Mouse (Mus musculus) cerebellum, postnatal 14 days (tissue): ENCODE data around the gene Rab8a.
"Not testable (repeated sequence)": the region's sequence is repeated elsewhere in the genome, so short reads cannot be mapped to it uniquely, and the experiment has no call there.

Experiments
- DNase-seq, 2 experiments: peaks; one replicate each; pipeline ENCODE4 v3.0.0; 2021; ENCODE audit warnings: mixed read lengths in 2 of 2

The Rab8a gene

GRCm38 (mm10) chr8:72160707-72161697, at the start of gene Rab8a:
Gene Rab8a (plus strand): TSS chr8:72161200.
- DNase-seq = peak; percentile 100

- DNase-seq = no peak
Observed at GRCm38 (mm10) chr8:72112486-72112885, 48.5 kb upstream of the Rab8a start.

DNA sequence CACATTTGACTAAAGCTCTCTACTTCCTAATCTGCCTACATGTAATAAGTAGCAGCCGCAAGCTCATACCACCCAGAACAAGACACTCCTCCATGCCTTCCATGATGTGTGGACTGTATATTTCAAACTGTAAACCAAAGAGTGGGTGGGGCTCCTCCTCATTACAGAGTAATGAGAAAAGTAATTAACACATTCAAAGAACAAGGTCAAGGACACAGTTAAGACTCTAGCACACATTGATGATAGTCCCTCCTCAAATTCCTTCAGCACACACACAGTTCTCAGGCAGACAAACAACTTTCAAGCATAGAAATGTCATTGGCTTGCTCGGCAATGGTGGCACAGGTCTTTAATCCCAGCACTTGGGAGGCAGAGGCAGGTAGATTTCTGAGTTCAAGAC, 45.8 kb upstream of the Rab8a start:
- no peak for DNase-seq

- DNase-seq = no peak
Observed at GRCm38 (mm10) chr8:72118616-72119015, 42.4 kb upstream of the Rab8a start.

DNA sequence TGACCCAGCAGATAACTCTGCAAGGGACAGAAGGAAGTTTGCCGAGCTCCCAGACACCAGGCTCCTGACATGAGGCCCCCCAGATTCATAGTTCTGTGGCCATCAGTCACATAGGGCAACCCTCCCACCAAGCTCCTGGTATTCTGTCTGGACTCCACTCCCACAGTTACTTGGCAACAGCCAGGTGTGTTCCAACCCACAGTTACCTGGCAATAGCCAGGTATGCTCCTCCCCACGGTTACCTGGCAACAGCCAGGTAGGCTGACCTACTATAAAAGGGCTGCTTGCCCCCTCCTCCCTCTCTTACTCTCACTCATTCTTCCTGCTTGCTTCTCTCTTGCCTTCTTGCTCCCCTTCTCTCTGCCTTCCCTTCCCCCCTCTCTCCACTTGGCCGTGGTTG, 39.5 kb upstream of the Rab8a start:
- DNase-seq = not testable (repeated sequence)

GRCm38 (mm10) chr8:72121997-72122396, 39.0 kb upstream of the Rab8a start:
- no peak for DNase-seq

- no peak for DNase-seq
Observed at GRCm38 (mm10) chr8:72127834-72128233, 33.2 kb upstream of the Rab8a start.

- DNase-seq = no peak
Observed at GRCm38 (mm10) chr8:72131251-72131650, 29.7 kb upstream of the Rab8a start.

GRCm38 (mm10) chr8:72131901-72132300, 29.1 kb upstream of the Rab8a start:
- no peak for DNase-seq

- DNase-seq = no peak
Observed at GRCm38 (mm10) chr8:72132417-72132816, 28.6 kb upstream of the Rab8a start.

DNA sequence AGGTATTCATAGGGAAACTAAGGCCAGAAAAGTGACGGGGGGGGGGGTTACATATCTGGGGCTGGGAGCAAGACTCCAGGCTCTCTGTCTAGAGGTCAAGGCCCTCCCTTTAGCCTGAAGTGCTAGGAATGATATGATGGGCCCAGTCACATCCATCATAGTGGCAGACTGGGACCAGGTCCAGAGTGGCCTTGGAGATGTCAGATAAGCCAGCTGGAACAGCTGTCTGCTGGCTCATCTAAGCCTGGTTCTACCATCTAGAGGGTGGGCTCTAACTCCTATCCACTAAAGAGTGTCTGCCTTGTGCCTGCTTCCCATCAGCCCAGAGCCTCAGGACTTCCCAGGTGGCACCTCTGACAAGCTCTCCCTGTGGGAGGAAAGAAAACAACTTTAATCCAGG, 28.1 kb upstream of the Rab8a start:
- DNase-seq = no peak

- no peak for DNase-seq
Observed at GRCm38 (mm10) chr8:72133507-72133906, 27.5 kb upstream of the Rab8a start.

GRCm38 (mm10) chr8:72134756-72135445, 26.1 kb upstream of the Rab8a start, which contains the start of gene Tpm4:
Gene Tpm4 (plus strand): TSS chr8:72134975.
- DNase-seq = peak; percentile 64 to 70

DNA sequence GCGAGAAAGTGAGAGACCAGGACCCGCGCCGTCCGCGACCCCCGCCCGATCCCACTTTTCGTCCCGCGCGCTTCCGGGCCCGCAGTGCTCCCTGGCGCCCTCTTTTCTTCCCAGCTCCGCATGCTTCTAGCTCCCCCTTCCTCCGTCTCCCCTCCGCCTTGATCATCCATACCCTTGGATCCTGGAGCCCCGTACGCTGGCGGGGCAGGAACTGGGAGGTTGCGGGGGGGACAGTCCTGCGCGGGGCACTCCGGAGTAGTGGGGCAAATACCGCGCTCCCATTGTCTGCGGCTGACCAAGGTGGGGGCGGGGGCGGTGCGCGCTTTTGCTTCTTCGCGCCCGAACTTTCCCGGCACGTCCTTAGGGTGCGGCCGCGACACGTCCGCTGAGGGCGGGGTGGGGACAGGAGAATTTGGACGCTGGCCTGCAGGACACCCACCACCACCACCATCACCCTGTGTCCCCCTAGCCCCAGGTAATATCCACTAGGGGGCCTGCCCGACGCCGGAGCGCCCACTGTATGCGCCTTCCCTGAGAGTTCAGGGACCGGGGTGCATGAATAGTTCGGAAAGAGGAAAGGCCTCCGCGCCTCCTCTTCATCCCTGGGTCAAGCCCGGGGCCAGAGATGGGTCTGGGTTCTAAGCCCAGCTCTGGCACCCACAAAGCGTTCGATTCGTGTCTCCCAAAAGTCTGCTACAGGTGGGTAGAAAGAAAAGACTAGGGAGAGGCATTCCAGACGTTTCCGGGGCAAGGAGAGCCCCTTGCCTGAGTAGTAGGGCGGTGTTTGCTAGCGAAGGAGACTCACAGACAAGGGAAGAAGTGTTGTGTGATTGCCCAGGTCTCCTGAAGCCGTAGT, 25.3 kb upstream of the Rab8a start:
- peak in 1 of 2 experiments; percentile 37 for DNase-seq

- peak; percentile 46 to 56 for DNase-seq
Observed at GRCm38 (mm10) chr8:72136302-72136978, 24.6 kb upstream of the Rab8a start.

DNA sequence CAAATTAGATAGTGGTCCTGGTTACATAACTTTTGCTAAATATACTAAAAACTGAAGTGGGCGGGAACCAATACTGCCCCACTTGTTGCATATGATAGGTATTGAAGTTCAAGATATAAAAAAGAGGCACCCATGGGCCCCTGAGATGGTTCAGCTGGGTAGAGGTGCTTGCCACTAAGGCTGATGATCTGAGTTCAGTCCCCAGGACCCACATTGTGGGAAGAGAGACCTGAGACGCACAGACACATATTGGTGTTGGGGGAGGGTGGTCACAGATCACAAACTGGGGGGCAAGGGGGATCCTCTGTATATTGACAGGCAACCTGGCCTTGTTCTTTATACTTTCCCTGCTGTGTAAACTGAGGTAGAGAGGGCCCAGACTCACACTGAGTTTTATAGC, 23.6 kb upstream of the Rab8a start:
- no peak for DNase-seq

- DNase-seq = no peak
Observed at GRCm38 (mm10) chr8:72138456-72138855, 22.5 kb upstream of the Rab8a start.

DNA sequence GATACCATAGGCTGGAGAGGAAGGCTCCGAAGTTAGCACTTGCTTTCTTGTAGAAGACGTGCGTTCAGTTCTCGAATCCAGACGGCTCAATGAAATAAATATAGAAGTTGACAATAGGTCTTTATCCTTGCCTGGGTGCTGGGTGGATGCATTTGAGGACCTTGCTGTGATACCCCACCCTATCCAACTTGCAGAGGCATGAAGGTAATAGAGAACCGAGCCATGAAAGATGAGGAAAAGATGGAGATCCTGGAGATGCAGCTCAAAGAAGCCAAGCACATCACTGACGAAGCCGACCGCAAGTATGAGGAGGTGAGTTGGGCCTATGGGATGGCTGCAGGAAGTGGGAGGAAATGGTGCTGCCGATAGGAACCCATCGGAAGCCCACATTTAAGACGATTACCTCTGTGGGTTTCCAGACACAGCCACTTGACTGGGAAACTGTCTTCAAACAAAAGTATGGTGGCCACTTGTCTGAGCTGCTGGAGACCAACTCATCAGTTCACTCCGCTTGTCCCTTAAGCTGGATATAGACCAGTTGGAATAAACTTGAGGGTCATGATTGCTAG, 17.7 kb upstream of the Rab8a start:
- DNase-seq = no peak

DNA sequence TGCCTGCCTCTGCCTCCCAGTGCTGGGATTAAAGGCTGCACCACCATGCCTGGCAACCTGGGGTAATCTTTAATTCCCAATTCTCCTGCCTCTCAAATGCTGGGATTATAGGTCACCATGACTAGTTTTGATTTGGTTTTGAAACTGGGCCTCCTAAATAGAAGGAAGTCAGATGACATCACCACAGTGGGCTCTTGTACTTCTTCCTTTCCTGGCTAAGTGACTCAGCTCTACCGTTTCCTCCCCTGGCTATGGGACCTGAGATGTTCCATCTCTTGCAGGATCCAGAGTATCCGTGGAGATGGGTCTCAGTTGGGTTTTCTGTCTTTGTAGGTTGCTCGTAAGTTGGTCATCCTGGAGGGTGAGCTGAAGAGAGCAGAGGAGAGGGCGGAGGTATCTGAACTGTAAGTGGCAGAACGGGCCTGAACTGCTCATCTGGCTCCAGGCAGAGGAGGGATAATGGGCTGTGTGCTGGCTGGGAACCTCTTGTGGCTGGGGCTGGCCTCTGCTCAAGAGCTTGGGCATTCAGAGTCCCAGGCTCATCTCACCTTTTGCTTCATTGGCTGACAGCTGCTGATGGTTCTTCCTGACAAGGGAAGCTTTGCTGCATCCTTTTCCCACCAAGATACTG, 16.5 kb upstream of the Rab8a start:
- DNase-seq = no peak

GRCm38 (mm10) chr8:72145511-72145910, 15.5 kb upstream of the Rab8a start:
- DNase-seq = no peak

GRCm38 (mm10) chr8:72146056-72146455, 14.9 kb upstream of the Rab8a start:
- DNase-seq = no peak
